Mouse (Mus musculus) heart, embryonic 12.5 days (tissue): ENCODE measurements around the gene Gm36210. TPM values are rescaled to one million over a fixed set of nuclear protein-coding genes. Genes with fewer than 3 reads are reported as not detected.
A peak's percentile ranks its signal among the peaks of the same experiment; 100 is the strongest.

Source experiments
- ATAC-seq: fragments of 200-750 bp; cut with Nextera tagmentation; 2 replicates; pipeline ENCODE4 v1.8.0; 2017; ENCODE audit warnings: moderate TSS enrichment, moderate library complexity; ENCODE audit not compliant: insufficient number of reproducible peaks, low FRiP score
- H3K27ac ChIP-seq: fragments of 300-500 bp; sonication (generic); 2 replicates; pipeline ENCODE4 v1.5.1; 2016; ENCODE audit warnings: mild to moderate bottlenecking, moderate library complexity; ENCODE audit not compliant: poor library complexity, severe bottlenecking
- H3K27me3 ChIP-seq: fragments of 300-500 bp; sonication (generic); replicated peaks from 2 replicates; pipeline ENCODE4 v1.6.1; 2016; ENCODE audit warnings: mild to moderate bottlenecking, moderate library complexity
- H3K36me3 ChIP-seq: fragments of 300-500 bp; sonication (generic); 2 replicates; pipeline ENCODE4 v1.6.1; 2016; ENCODE audit warnings: mild to moderate bottlenecking, moderate library complexity
- H3K4me1 ChIP-seq: fragments of 300-500 bp; sonication (generic); replicated peaks from 2 replicates; pipeline ENCODE4 v1.6.1; 2016; ENCODE audit warnings: mild to moderate bottlenecking
- H3K4me2 ChIP-seq: fragments of 300-500 bp; sonication (generic); 2 replicates; pipeline ENCODE4 v1.6.1; 2016; ENCODE audit warnings: mild to moderate bottlenecking, moderate library complexity
- H3K4me3 ChIP-seq: fragments of 300-500 bp; sonication (generic); 2 replicates; pipeline ENCODE4 v1.5.1; 2016; ENCODE audit warnings: mild to moderate bottlenecking
- H3K9ac ChIP-seq: fragments of 300-500 bp; sonication (generic); 2 replicates; pipeline ENCODE4 v1.6.1; 2016; ENCODE audit warnings: mild to moderate bottlenecking, moderate library complexity
- H3K9me3 ChIP-seq: fragments of 300-500 bp; sonication (generic); replicated peaks from 2 replicates; pipeline ENCODE4 v1.6.1; 2016; ENCODE audit warnings: mild to moderate bottlenecking, moderate library complexity
- WGBS: fragments of 180-500 bp; shearing (Covaris S2); methylation state at CpG from one replicate; pipeline ENCODE4 v1.1.7; 2016; 5-methylcytosine and 5-hydroxymethylcytosine counted together
- polyA plus RNA-seq: library from polyadenylated mRNA; unstranded; fragments of >200 nt; fragmentation: Nextera tagmentation; extraction: Ambion mirVana; gene quantifications from 2 replicates; pipeline ENCODE4 v1.2.1, GENCODE M21; 2016

The Gm36210 gene
- polyA plus RNA-seq, 1 experiment from 2014 or later: 0.27 TPM

DNA sequence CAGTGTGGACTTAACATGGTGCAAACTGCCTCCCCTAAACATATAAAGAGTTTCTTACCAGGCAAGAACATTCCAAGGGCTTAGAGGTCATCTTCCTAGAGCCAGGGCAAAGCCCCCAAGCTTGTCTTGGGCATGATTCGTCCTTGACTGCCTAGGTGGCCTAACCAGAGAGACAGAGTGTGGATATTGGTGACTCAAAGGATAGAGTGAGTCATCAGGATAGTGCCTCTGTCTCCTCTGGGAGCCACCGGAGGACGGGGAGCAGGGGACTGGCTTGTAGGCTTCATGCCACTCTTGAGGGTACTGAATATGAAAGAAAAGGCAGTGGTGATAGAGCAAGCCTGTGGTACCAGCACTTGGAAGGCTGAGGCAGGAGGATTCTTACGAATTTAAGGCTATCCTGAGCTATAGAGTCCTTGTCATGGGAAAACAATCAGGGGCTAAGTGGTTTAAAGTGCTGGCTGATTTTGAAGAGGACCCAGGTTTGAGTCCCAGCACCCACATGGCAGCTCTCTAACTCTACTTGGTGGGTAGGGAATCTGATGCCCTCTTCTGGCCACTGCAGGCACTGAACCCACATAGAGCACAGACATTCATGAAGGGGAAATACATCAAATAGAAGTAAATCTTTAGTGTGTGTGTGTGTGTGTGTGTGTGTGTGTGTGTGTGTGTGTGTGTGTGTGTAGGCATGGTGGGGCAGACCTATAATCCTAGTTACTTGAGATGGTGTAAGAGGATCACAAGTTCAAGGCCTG is 28.0 kb upstream of the Gm36210 start:
- Histone ChIP-seq H3K27ac (no peak overlapping the region), H3K9me3 (0 out of 2 replicates have a peak, but pooled peaks cover 3% of the 10 kb centered on the region), H3K36me3 (no peaks in the 10 kb centered on the region), H3K4me1 (no peaks in the 10 kb centered on the region), H3K27me3 (no peaks in the 10 kb centered on the region), H3K4me3 (no peak overlapping the region), H3K4me2 (no peak overlapping the region), H3K9ac (no peak overlapping the region)
- no peak for ATAC-seq
- 78% methylated on average over 4 of the region's 4 CpGs for WGBS

DNA sequence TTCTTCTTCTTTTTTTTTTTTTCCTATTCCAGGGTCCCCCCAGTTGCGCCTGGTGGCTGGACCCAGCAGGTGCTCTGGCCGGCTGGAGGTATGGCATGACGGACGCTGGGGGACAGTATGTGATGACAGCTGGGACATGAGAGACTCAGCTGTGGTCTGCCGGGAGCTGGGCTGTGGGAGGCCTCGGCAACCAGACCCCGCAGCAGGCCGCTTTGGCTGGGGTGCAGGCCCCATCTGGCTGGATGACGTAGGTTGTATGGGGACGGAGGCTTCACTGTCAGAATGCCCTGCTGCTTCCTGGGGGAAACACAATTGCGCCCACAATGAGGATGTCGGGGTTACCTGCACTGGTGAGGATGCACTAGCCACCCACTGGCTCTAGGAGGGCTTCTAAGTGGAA is 26.8 kb upstream of the Gm36210 start:
- Histone ChIP-seq H3K4me2 (no peak overlapping the region), H3K4me1 (no peaks in the 10 kb centered on the region)
- no peak for ATAC-seq

DNA sequence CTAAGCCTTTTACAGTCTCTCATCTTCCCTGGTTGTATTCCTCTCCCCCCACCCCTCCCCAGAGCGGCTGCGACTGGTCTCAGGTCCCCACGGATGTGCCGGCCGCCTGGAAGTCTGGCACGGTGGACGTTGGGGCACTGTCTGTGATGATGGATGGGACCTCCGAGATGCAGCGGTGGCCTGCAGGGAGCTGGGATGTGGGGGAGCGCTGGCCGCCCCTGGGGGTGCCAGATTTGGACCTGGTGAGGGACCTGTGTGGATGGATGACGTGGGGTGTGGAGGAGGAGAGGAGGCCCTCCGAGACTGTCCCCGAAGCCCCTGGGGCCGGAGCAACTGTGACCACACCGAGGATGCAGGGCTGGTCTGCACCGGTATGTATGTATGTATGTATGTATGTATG is 22.0 kb upstream of the Gm36210 start:
- H3K9me3 ChIP-seq: no peaks in the 10 kb centered on the region
- no peak for ATAC-seq
- H3K27me3 ChIP-seq: peaks cover 5% of the 10 kb centered on the region; the same call in 1 of the 2 replicates
- no peak overlapping the region for H3K4me3 ChIP-seq
- no peak overlapping the region for H3K4me2 ChIP-seq
- H3K36me3 ChIP-seq: no peaks in the 10 kb centered on the region
- peaks cover 36% of the 10 kb centered on the region for H3K4me1 ChIP-seq
- WGBS: 73% methylated on average over 17 of the region's 17 CpGs
- H3K9ac ChIP-seq: no peak overlapping the region
- H3K27ac ChIP-seq: no peak overlapping the region

More for the DNA sequence above, 26.8 kb upstream of the Gm36210 start:
- no peak overlapping the region for H3K27ac ChIP-seq
- no peaks in the 10 kb centered on the region for H3K36me3 ChIP-seq
- H3K9ac ChIP-seq: no peak overlapping the region
- WGBS: 59% methylated on average over 12 of the region's 12 CpGs
- H3K27me3 ChIP-seq: no peaks in the 10 kb centered on the region
- 0 out of 2 replicates have a peak, but pooled peaks cover 3% of the 10 kb centered on the region for H3K9me3 ChIP-seq
- H3K4me3 ChIP-seq: no peak overlapping the region

DNA sequence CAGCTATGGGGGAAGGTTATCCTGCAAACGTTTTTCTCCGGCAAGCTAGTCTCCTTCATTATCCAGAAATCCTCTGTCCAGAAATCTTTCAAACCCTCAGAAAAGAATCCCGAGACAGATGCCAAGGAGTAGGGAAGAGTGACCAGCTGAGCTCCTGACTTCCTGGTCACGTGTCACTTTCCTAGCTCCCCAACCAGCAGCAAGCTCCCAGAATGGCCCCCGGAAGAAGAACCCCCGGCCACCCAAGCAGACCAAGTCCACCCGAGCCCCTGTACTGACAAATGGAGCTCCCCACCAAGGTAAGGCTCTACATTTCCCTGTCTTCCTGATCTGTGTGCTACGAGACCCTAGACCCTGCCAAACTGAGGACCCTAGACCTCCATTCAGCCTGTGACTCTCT is 21.4 kb upstream of the Gm36210 start:
- 59% methylated on average over 8 of the region's 8 CpGs for WGBS
- Histone ChIP-seq H3K27me3 (peaks cover 5% of the 10 kb centered on the region; the same call in 1 of the 2 replicates), H3K4me3 (no peak overlapping the region), H3K36me3 (no peaks in the 10 kb centered on the region), H3K9ac (no peak overlapping the region), H3K4me2 (no peak overlapping the region), H3K4me1 (peaks cover 42% of the 10 kb centered on the region), H3K9me3 (no peaks in the 10 kb centered on the region), H3K27ac (no peak overlapping the region)
- no peak for ATAC-seq

DNA sequence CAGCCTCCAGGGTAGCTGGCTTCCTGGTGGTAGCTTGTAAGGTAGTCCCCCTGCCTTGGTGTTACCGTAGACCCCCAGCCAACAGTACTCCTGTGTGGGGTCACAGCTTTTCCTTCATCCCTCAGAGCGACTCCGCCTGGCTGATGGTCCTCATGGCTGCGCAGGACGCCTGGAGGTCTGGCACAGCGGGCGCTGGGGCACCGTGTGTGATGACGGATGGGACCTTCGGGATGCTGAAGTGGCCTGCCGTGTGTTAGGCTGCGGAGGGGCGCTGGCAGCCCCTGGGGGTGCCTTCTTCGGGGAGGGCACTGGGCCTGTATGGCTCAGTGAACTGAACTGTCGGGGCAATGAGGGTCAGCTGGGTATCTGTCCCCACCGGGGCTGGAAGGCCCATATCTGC is 20.5 kb upstream of the Gm36210 start:
- Histone ChIP-seq H3K9ac (no peak overlapping the region), H3K4me2 (no peak overlapping the region), H3K4me1 (peaks cover 50% of the 10 kb centered on the region), H3K9me3 (no peaks in the 10 kb centered on the region), H3K4me3 (no peak overlapping the region), H3K27me3 (peaks cover 5% of the 10 kb centered on the region; the same call in 1 of the 2 replicates), H3K27ac (no peak overlapping the region), H3K36me3 (no peaks in the 10 kb centered on the region)
- WGBS: 67% methylated on average over 16 of the region's 16 CpGs
- no peak for ATAC-seq

DNA sequence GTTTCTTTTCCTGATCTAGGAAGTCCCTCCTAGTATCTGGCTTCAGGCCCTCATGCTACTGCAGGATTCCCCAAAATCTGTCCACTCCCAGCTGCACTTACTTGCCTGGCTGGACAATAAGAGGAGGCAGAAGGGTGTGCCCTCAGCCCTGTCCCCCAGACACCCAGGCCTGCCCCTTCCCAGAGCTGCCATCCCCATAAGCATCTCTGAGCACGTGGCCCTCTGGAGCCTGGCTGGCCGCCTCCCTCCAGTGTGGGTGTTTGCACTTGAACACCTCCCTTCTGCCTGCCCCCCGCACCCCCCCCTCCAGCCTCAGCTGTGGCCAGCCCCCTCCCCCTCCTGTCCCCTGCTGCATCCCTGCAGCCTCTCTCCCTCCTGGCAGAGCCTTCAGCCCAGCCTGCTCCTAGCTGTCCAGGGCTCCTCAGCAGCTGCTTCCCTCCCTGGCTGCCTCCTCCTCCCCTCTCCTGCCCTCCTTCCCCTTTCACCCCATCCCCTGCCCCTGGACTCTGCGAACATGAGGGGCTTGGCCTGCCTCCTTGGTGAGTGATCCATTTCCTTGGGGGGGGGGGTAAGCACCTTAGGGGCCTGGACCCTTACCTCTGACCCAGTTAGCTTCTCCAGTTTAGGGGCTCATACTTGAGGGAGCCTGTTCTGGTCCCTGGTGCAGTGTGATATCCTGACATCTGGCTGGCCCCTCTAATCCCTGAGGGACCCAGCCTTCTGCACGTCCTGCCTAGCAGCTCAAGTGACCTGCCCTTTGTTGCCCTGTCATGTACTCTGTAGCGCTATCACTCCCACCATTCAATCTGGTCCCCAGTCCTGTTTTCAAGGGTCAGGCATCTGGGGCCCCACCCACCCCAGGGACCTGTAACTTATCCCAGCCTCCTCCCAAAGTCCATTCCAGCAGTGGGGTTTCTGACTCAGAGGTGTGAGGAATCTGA is 19.4 kb upstream of the Gm36210 start, which contains the start of gene Ssc5d:
Gene Ssc5d, plus strand, starts transcription at position 345 of the 941 bp plus-strand sequence.
- ATAC-seq: peak; percentile 20; the same call in 1 of the 2 replicates
- H3K27me3 ChIP-seq: peaks cover 5% of the 10 kb centered on the region; the same call in 1 of the 2 replicates
- H3K9ac ChIP-seq: peak within 1 kb of the TSS; percentile 50
- H3K4me1 ChIP-seq: peaks cover 62% of the 10 kb centered on the region
- 7% methylated on average over 5 of the region's 6 CpGs for WGBS
- peaks cover 2% of the 10 kb centered on the region for H3K36me3 ChIP-seq
- H3K9me3 ChIP-seq: no peaks in the 10 kb centered on the region
- peak within 1 kb of the TSS; percentile 52 for H3K27ac ChIP-seq
- no peak within 1 kb of the TSS for H3K4me3 ChIP-seq
- peak within 1 kb of the TSS; percentile 87 for H3K4me2 ChIP-seq

DNA sequence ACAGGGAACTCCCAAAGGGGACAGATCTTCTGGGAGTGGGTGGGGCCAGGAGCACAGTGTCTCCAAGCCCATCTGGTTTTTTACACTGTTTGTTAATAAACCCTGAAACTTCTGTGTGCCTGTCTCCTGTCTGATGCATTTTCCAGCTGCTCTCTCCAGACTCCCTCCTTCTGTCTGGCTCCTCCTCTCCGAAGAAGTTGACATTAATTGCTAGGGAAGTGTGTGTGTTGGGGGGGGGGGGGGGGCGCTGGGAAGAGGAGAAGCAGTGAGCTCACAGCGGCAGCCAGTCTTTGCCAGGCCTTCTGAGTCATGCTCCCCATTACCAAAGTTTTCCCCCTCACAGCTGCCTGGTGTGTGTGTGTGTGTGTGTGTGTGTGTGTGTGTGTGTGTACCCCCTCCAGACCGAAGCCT is 18.6 kb upstream of the Gm36210 start:
- 8% methylated on average over 4 of the region's 4 CpGs for WGBS
- no peak; the same call in 1 of the 2 replicates for ATAC-seq

DNA sequence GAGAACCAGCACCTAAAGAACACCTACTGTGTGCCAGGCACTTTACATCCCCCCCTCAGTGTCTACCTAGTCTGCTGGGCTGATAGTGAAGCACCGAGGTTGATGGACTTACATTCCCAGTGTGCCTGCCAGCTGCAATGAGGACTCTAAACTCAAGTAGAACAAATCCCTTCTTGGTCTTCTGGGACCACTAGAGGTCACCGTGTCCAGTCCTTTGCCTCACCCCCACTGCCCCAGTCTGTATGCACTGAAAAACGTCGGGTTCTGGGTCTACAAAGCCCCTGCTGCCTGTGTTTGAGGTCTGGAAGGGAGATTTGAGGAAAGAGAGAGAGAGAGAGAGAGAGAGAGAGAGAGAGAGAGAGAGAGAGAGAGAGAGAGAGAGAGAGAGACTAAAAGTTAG is 18.2 kb upstream of the Gm36210 start:
- under 1% methylated on average over 4 of the region's 4 CpGs for WGBS
- H3K9me3 ChIP-seq: no peaks in the 10 kb centered on the region
- no peak for ATAC-seq
- peak overlapping the region; percentile 63 for H3K9ac ChIP-seq
- peaks cover 14% of the 10 kb centered on the region for H3K36me3 ChIP-seq
- H3K27ac ChIP-seq: peak overlapping the region; percentile 52
- peak overlapping the region; percentile 87 for H3K4me2 ChIP-seq
- H3K27me3 ChIP-seq: peaks cover 5% of the 10 kb centered on the region; the same call in 1 of the 2 replicates
- peaks cover 63% of the 10 kb centered on the region for H3K4me1 ChIP-seq
- peak overlapping the region; percentile 38; the same call in 1 of the 2 replicates for H3K4me3 ChIP-seq

More for the DNA sequence above, 18.6 kb upstream of the Gm36210 start:
- Histone ChIP-seq H3K27ac (peak overlapping the region; percentile 52), H3K27me3 (peaks cover 5% of the 10 kb centered on the region; the same call in 1 of the 2 replicates), H3K36me3 (peaks cover 10% of the 10 kb centered on the region), H3K4me2 (peak overlapping the region; percentile 87; the same call in 1 of the 2 replicates), H3K4me1 (peaks cover 63% of the 10 kb centered on the region), H3K9ac (peak overlapping the region; percentile 42), H3K9me3 (no peaks in the 10 kb centered on the region), H3K4me3 (no peak overlapping the region)

DNA sequence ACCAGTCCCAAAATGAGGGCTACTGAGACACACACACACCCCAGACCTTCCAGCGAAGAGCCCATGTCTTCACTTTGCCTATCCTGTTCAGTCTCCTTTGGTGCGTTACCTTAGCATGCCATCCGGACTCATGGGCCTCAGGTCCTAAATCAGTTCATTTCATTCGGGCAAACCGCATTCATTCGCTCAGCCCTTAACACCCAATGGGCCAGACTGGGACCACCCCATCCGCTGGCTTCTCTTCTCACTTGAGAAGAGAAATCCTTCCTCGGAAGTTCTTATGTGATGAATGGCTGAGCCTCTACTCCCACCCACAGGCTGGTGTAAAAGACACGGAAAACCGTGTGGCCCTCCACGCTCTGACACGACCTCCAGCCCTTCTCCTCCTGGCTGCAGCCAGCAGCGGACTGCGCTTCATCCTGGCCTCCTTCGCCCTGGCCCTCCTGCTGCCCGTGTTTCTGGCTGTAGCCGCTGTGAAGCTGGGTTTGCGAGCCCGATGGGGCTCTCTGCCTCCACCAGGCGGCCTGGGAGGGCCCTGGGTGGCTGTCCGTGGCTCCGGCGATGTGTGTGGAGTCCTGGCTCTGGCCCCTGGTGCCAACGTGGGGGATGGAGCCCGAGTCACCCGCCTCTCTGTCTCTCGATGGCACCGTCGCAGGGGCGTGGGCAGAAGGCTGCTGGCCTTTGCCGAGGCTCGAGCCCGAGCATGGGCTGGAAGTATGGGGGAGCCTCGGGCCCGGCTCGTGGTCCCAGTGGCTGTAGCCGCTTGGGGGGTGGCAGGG is 17.5 kb upstream of the Gm36210 start:
- H3K9me3 ChIP-seq: no peaks in the 10 kb centered on the region
- WGBS: 5% methylated on average over 37 of the region's 37 CpGs
- no peak for ATAC-seq

DNA sequence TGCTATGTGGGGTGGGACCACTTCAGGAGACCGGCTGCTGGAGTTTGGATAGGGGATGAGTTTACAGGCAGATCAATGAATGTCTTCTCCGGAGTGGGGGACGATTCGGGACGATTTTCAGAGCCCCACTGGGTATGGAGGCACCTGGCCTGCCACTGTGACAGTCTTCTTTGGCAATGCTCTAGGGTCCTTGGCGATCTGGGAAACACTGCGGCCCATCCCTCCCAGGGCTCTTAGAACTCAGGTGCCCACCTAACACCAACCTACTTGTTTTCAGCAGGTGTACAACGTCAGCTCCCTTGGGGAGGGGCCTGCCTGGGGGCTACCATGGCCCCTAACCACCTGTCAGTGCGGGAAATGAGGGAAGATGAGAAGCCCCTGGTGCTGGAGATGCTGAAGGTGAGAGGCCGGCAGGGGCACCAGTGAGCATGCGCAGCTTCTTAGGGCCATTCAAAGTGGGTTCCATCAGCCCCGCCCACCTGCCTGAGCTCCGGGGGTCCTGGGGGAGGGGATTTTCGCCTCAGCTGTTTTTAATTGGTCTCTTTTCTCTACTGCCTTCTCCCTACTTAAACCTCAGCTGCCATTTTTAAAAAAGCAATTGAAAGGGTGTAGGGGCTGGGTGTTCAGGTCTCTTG is 16.7 kb upstream of the Gm36210 start:
- Histone ChIP-seq H3K36me3 (peaks cover 29% of the 10 kb centered on the region), H3K9ac (peak overlapping the region; percentile 66), H3K27me3 (peaks cover 5% of the 10 kb centered on the region; the same call in 1 of the 2 replicates), H3K9me3 (no peaks in the 10 kb centered on the region), H3K4me1 (peaks cover 63% of the 10 kb centered on the region), H3K27ac (peak overlapping the region; percentile 39), H3K4me3 (peak overlapping the region; percentile 38), H3K4me2 (peak overlapping the region; percentile 87)
- WGBS: 2% methylated on average over 14 of the region's 14 CpGs
- no peak for ATAC-seq

More for the DNA sequence above, 17.5 kb upstream of the Gm36210 start:
- H3K4me2 ChIP-seq: peak overlapping the region; percentile 87
- peaks cover 21% of the 10 kb centered on the region for H3K36me3 ChIP-seq
- H3K27me3 ChIP-seq: peaks cover 5% of the 10 kb centered on the region; the same call in 1 of the 2 replicates
- peak overlapping the region; percentile 38 for H3K4me3 ChIP-seq
- peaks cover 63% of the 10 kb centered on the region for H3K4me1 ChIP-seq
- peak overlapping the region; percentile 63 for H3K9ac ChIP-seq
- peak overlapping the region; percentile 52 for H3K27ac ChIP-seq
